Mouse (Mus musculus) liver, adult (tissue): ENCODE results near the gene Rnf224.
A peak's percentile ranks its signal among the peaks of the same experiment; 100 is the strongest.

Experiments
- GATA4 ChIP-seq: IDR thresholded peaks from 2 replicates; pipeline ENCODE4 v1.6.1; 2014; ENCODE audit warnings: mild to moderate bottlenecking, low read length; ENCODE audit not compliant: insufficient replicate concordance

Gene Rnf224

GRCm38 (mm10) chr2:25234551-25235220 lies 1.9 kb downstream of the Rnf224 start:
- no peak for TF ChIP-seq GATA4

DNA sequence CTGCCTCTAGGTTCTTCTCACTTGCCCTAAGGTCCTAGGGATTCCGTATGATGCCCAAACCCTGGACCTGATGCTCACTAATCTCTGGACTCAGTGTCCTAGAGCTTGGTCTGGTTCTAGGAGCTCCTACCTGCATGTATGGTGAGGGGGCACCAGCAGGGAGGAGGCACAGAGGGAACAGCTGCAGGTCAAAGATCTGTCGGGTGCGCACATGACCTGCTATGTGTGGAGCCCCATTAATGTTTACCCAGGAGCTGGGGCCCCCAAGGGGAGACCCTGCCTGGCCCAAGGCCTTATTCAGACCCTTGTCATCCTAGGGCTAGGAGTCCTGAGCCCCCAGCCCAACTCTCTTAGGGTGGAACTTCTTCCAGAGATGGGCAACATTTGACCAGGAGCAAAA lies 2.5 kb downstream of the Rnf224 start, which contains the start of gene Slc34a3:
TSS of gene Slc34a3 (minus strand) at position 315 of the 400 bp plus-strand sequence.
- TF ChIP-seq GATA4, result no peak

DNA sequence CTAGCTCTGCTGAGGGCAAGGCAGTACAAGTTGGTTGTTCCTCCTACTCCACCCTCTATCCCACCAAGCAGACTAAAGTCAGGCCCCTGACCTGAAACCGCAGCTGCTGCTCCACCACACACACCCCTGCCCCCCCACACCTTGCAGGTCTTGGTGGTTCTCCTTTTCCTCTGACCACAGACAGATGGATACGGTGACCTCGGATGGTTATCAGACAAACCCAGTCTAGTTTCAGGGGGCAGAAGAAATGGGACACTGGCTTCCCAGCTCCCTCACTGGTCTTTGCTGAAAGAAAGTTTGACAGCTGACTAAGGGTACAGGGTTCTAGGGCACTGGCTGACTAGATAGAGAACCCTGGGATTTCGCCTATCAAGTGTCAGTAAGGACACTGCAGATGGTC lies 3.2 kb downstream of the Rnf224 start:
- TF ChIP-seq GATA4, result no peak

DNA sequence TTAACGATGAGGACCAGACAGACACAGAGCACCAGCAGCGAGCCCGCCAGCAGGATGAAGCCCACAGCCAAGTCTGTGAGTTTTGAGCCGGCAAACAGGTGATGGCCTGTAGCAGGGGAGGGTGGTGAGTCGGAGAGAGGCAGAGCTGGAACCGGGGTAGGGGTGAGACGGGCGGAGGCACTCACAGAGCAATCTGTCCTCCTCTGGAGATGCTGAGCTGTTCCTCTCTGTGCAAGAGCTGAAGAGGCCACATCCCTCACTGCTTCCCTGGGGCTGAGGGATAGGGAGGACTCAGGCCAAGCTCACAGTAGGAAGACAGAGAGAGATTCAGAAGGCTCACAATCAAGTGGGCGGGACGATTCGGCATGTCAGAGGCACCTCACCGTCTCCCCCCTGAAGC lies 5.5 kb downstream of the Rnf224 start:
- no peak for TF ChIP-seq GATA4

DNA sequence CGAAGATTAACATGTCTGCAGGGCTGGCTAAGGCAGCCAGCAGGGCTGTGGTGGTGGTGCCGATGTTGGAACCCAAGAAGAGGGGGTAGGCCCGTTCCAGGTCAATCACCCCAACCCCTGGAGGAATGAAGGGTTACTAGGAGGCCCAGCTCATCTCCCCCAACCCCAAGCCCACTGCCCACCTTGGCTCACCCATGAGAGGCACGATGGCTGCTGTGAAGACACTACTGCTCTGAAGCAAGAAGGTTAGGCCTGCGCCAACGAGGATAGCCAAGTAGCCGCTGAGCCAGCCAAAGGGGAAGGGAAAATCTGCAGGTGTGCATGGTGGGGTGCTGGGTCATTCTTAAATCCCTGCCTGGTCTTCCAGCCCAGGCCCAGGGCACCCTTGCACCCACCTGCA lies 6.0 kb downstream of the Rnf224 start:
- no peak for TF ChIP-seq GATA4

- TF ChIP-seq GATA4, result no peak
Measured at GRCm38 (mm10) chr2:25229582-25229981, 7.0 kb downstream of the Rnf224 start.

DNA sequence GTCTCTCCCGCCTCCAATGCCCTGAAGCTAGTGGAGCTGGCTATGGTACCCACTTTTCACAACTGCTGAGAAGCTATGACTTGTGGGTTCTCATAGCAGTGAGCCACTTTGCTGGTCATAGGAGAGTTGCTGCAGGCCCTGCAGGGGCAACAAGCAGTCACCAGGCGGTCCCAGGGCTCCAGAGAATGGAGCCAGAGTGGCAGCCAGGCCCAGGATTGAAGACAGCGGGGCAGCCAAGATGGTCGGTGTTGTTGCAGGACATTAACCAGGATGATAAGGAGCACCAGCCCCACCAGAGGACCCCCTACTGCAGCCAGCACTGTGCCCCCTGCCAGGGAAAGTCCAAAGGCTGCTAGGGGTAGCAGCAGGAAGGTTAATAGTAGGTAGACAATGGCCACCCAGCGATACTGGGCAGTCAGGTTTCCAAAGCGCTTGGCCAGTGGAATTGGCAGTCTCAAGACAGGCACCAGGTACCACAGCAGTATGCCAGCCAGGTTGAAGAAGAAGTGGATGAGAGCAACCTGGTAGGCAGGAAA lies 7.5 kb downstream of the Rnf224 start:
- TF ChIP-seq GATA4, result no peak

DNA sequence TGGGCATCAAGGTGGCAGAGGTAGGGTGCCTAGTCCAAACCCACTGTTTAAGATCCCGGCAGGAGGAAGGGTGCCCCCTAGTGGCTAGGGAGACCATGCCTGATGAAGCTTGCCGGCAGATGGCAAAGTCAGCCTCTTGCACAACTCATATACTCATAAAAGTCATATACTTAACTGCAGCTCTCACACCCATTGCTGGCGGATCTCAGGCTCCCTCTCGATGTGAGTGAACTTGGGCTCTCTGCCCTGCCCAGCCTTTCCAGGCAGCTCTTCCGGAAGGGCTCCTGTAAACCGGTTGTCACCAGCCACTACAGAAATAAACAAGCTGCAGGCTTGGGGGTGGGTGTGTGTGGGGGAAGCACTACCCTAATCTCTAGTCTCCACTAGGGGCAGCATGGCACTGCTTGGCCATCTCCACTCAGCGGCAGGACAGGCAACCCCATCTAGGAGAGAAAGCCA lies 8.1 kb downstream of the Rnf224 start:
- no peak for TF ChIP-seq GATA4

GRCm38 (mm10) chr2:25227406-25227805 lies 9.2 kb downstream of the Rnf224 start:
- TF ChIP-seq GATA4, result no peak

DNA sequence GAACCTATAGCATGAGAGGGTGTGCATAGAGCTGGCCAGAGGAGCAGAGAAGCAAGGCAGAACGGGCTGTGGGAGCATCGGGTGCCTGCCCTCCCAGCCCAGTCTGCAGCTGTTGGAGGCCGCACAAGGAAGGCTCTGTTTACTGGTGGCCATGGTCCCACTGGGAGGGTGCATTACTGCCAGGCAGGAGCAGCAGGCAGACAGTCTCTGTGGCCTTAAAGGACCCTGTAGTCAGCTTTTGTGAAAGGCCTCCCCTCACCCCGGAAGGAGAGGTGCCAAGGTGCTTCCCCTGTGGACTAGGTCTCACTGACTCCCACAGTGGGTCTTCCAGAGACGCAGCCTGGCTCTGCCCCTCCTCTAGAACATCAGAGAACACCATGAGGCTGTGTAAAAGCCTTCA lies 9.7 kb downstream of the Rnf224 start:
- no peak for TF ChIP-seq GATA4

GRCm38 (mm10) chr2:25225811-25226379 lies 10.7 kb downstream of the Rnf224 start:
- TF ChIP-seq GATA4, result no peak

DNA sequence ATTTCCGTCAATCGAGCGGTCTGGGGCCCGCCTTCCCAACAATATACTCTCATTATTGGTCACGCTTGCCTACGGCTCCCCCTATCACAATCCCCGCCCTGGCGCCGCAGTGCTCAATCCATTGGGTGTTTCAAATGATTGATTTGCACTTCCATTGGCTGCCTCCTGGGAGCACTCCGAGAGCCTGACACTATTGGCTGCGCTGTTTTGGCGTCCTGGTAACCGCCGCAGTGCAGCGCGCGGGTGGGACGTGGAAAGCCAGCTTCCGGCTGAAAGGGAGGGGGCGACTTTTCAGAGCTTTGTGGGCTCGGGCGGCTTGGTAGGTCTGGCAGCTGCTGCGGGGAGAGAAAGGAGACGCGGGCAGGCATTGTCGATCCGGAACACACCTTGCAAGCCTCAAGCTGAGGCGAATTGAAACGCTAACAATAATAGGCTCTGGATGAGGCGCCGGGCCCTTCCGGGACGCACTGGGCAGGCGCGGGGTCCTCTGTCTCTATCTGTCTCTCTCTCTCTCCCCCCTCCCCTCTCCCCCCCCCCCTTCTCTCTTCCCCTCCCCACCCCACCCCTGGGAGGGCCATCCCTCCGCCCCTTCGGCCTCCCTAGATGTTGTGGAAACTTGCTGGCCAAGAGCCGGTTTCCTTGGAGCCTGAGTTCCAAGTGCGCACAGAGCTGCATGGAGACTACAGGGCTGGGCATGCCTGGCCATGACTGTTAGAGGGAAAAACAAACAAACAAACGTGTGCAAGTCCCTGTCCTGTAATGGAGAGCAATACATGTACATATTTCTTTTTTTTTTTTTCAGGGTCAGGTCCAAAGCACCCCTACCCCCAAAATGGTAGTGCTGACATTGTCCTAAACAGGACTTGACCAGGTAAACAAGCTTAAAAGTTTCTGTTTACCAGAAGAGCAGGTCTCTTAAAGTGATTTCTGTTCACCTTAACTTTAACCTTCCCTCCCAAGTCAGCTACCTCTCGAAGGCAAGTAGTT lies 11.5 kb downstream of the Rnf224 start:
- TF ChIP-seq GATA4, result no peak

GRCm38 (mm10) chr2:25224492-25224765 lies 12.2 kb downstream of the Rnf224 start, which contains the start of gene Tubb4b:
TSS of gene Tubb4b (minus strand) at chr2:25224702.
- TF ChIP-seq GATA4, result no peak; the same call in 1 of the 2 replicates

GRCm38 (mm10) chr2:25223681-25224491 lies 12.7 kb downstream of the Rnf224 start:
- peak; percentile 81; the same call in 1 of the 2 replicates for TF ChIP-seq GATA4
